Mouse (Mus musculus): ENCODE measurements at regions not wholly inside any gene's neighbourhood (a gene's known extent, or its start where the extent isn't known, plus 50 kb on each side); places are given as distances from the start of the nearest gene placed in this dataset.
"Not testable (repeated sequence)": the region's sequence is repeated elsewhere in the genome, so short reads cannot be mapped to it uniquely, and the experiment has no call there.

- TF ChIP-seq ZC3H11A (IDR thresholded peaks at IDR 0.05; ENCODE audit: borderline replicate concordance, low read depth, low read length); MAFK (IDR thresholded peaks at IDR 0.05; ENCODE audit: insufficient read depth, low read depth, low read length): not testable (repeated sequence)
These were observed 713.7 kb upstream of the Tacstd2 start for GRCm38 (mm10) chr6:68249259-68249658.

Data from ES-E14 (cell line).